Mouse (Mus musculus) R1 (cell line): ENCODE measurements around the gene Kcnk15.

ENCODE experiments used
- DNase-seq: peaks from one replicate; pipeline ENCODE4 v3.0.0-alpha.2; 2018; ENCODE audit warnings: low read depth, low spot score

Kcnk15 gene

GRCm38 (mm10) chr2:163853461-163853901, at the start of gene Kcnk15:
Gene Kcnk15, plus strand, starts transcription at chr2:163853651.
- DNase-seq, result peak; percentile 52

GRCm38 (mm10) chr2:163803838-163804237, 49.6 kb upstream of the Kcnk15 start:
- no peak for DNase-seq

- DNase-seq, result no peak
These were observed 44.3 kb upstream of the Kcnk15 start for GRCm38 (mm10) chr2:163809166-163809565.

- DNase-seq, result no peak
These were observed 43.7 kb upstream of the Kcnk15 start for GRCm38 (mm10) chr2:163809704-163810103.

- no peak for DNase-seq
These were observed 40.4 kb upstream of the Kcnk15 start for GRCm38 (mm10) chr2:163813077-163813476.

GRCm38 (mm10) chr2:163814739-163815465, 38.5 kb upstream of the Kcnk15 start:
- no peak for DNase-seq

GRCm38 (mm10) chr2:163820607-163821006, 32.8 kb upstream of the Kcnk15 start, which contains the start of gene Ccn5:
Gene Ccn5, plus strand, starts transcription at chr2:163820861.
- no peak for DNase-seq

GRCm38 (mm10) chr2:163823248-163823647, 30.2 kb upstream of the Kcnk15 start:
- peak; percentile 56 for DNase-seq

- DNase-seq, result peak; percentile 63
These were observed 29.7 kb upstream of the Kcnk15 start for GRCm38 (mm10) chr2:163823771-163824170.

GRCm38 (mm10) chr2:163825861-163826260, 27.6 kb upstream of the Kcnk15 start:
- DNase-seq, result no peak

- DNase-seq, result no peak
These were observed 27.0 kb upstream of the Kcnk15 start for GRCm38 (mm10) chr2:163826494-163826893.

- no peak for DNase-seq
These were observed 22.3 kb upstream of the Kcnk15 start for GRCm38 (mm10) chr2:163831163-163831562.

GRCm38 (mm10) chr2:163838043-163838442, 15.4 kb upstream of the Kcnk15 start:
- DNase-seq, result peak; percentile 77

- DNase-seq, result no peak
These were observed 13.9 kb upstream of the Kcnk15 start for GRCm38 (mm10) chr2:163839519-163839918.

GRCm38 (mm10) chr2:163842043-163842442, 11.4 kb upstream of the Kcnk15 start:
- no peak for DNase-seq

- no peak for DNase-seq
These were observed 3.8 kb downstream of the Kcnk15 start for GRCm38 (mm10) chr2:163857233-163857632.

GRCm38 (mm10) chr2:163858254-163858947, 5.0 kb downstream of the Kcnk15 start:
- DNase-seq, result peak; percentile 18

- DNase-seq, result no peak
These were observed 11.9 kb downstream of the Kcnk15 start for GRCm38 (mm10) chr2:163865311-163865710.

GRCm38 (mm10) chr2:163866061-163866460, 12.6 kb downstream of the Kcnk15 start:
- DNase-seq, result no peak

- no peak for DNase-seq
These were observed 16.3 kb downstream of the Kcnk15 start for GRCm38 (mm10) chr2:163869783-163870182.

GRCm38 (mm10) chr2:163871266-163871665, 17.8 kb downstream of the Kcnk15 start:
- no peak for DNase-seq

GRCm38 (mm10) chr2:163871906-163872305, 18.5 kb downstream of the Kcnk15 start:
- no peak for DNase-seq

GRCm38 (mm10) chr2:163874877-163875276, 21.4 kb downstream of the Kcnk15 start:
- DNase-seq, result no peak
